Mouse (Mus musculus) neural tube, embryonic 14.5 days (tissue): ENCODE measurements around the gene Fam241a. TPM values are rescaled to one million over a fixed set of nuclear protein-coding genes. Genes with fewer than 3 reads are reported as not detected.

ENCODE experiments used
- ATAC-seq: fragments of 200-750 bp; cut with Nextera tagmentation; 2 replicates; pipeline ENCODE4 v1.8.0; 2017; ENCODE audit warnings: low read depth, mild to moderate bottlenecking, moderate TSS enrichment, moderate library complexity
- H3K27ac ChIP-seq: fragments of 300-500 bp; sonication (generic); 2 replicates; pipeline ENCODE4 v1.5.1; 2014; ENCODE audit warnings: low read depth, mild to moderate bottlenecking, control low read depth, low read length, moderate library complexity, mixed read lengths
- H3K27me3 ChIP-seq: fragments of 300-500 bp; sonication (generic); 2 replicates; pipeline ENCODE4 v1.6.1; 2014; ENCODE audit warnings: low read length; ENCODE audit not compliant: control insufficient read depth, insufficient read depth
- H3K36me3 ChIP-seq: fragments of 300-500 bp; sonication (generic); 2 replicates; pipeline ENCODE4 v1.6.1; 2014; ENCODE audit warnings: low read length, mixed read lengths; ENCODE audit not compliant: control insufficient read depth, insufficient read depth
- H3K4me1 ChIP-seq: fragments of 300-500 bp; sonication (generic); 2 replicates; pipeline ENCODE4 v1.6.1; 2014; ENCODE audit warnings: low read length; ENCODE audit not compliant: control insufficient read depth, insufficient read depth
- H3K4me2 ChIP-seq: fragments of 300-500 bp; sonication (generic); 2 replicates; pipeline ENCODE4 v1.6.1; 2014; ENCODE audit warnings: mild to moderate bottlenecking, low read depth, low read length, control low read depth
- H3K4me3 ChIP-seq: fragments of 300-500 bp; sonication (generic); 2 replicates; pipeline ENCODE4 v1.5.1; 2014; ENCODE audit warnings: low read depth, low read length, control low read depth, mixed read lengths
- H3K9ac ChIP-seq: fragments of 300-500 bp; sonication (generic); replicated peaks from 2 replicates; pipeline ENCODE4 v1.6.1; 2014; ENCODE audit warnings: low read depth, mild to moderate bottlenecking, control low read depth, low read length, mixed read lengths
- H3K9me3 ChIP-seq: fragments of 300-500 bp; sonication (generic); 2 replicates; pipeline ENCODE4 v1.6.1; 2016; ENCODE audit warnings: low read length; ENCODE audit not compliant: control insufficient read depth
- WGBS: fragments of 180-500 bp; shearing (Covaris S2); extraction: QIAGEN DNeasy Blood & Tissue Kit; methylation state at CpG from one replicate; pipeline ENCODE4 v1.1.7; 2014; 5-methylcytosine and 5-hydroxymethylcytosine counted together
- polyA plus RNA-seq: library from polyadenylated mRNA; unstranded; fragments of >200 nt; fragmentation: Nextera tagmentation; extraction: Ambion mirVana; gene quantifications from 2 replicates; pipeline ENCODE4 v1.2.1, GENCODE M21; 2014

Gene Fam241a
- polyA plus RNA-seq, 1 experiment from 2014 or later = 10.3 TPM

- Histone ChIP-seq H3K9me3 (no peaks in the 10 kb centered on the region), H3K4me2 (no peak overlapping the region), H3K27ac (no peak overlapping the region), H3K27me3 (no peaks in the 10 kb centered on the region), H3K4me1 (no peaks in the 10 kb centered on the region), H3K4me3 (no peak overlapping the region), H3K9ac (no peak overlapping the region), H3K36me3 (no peaks in the 10 kb centered on the region)
- 84% methylated on average over 9 of the region's 9 CpGs for WGBS
- no peak for ATAC-seq
These were observed 22.0 kb upstream of the Fam241a start for GRCm38 (mm10) chr3:127917999-127918661.

GRCm38 (mm10) chr3:127917549-127917948 lies 21.4 kb upstream of the Fam241a start:
- no peak for ATAC-seq
- no peaks in the 10 kb centered on the region for H3K4me1 ChIP-seq
- no peaks in the 10 kb centered on the region for H3K9me3 ChIP-seq
- no peak overlapping the region for H3K27ac ChIP-seq
- no peak overlapping the region for H3K4me2 ChIP-seq
- no peaks in the 10 kb centered on the region for H3K36me3 ChIP-seq
- H3K9ac ChIP-seq = no peak overlapping the region
- WGBS = 87% methylated on average over 3 of the region's 3 CpGs
- no peaks in the 10 kb centered on the region for H3K27me3 ChIP-seq
- H3K4me3 ChIP-seq = no peak overlapping the region

GRCm38 (mm10) chr3:127915656-127916334 lies 19.7 kb upstream of the Fam241a start:
- H3K27ac ChIP-seq = no peak overlapping the region
- no peaks in the 10 kb centered on the region for H3K9me3 ChIP-seq
- H3K9ac ChIP-seq = no peak overlapping the region
- no peak overlapping the region for H3K4me3 ChIP-seq
- no peaks in the 10 kb centered on the region for H3K36me3 ChIP-seq
- no peaks in the 10 kb centered on the region for H3K27me3 ChIP-seq
- H3K4me1 ChIP-seq = no peaks in the 10 kb centered on the region
- 90% methylated on average over 3 of the region's 3 CpGs for WGBS
- no peak for ATAC-seq
- H3K4me2 ChIP-seq = no peak overlapping the region

GRCm38 (mm10) chr3:127913885-127914709 lies 18.0 kb upstream of the Fam241a start:
- H3K4me2 ChIP-seq = no peak overlapping the region
- no peak for ATAC-seq
- H3K4me3 ChIP-seq = no peak overlapping the region
- H3K9ac ChIP-seq = no peak overlapping the region
- no peaks in the 10 kb centered on the region for H3K36me3 ChIP-seq
- no peaks in the 10 kb centered on the region for H3K9me3 ChIP-seq
- WGBS = 66% methylated on average over 16 of the region's 16 CpGs
- H3K4me1 ChIP-seq = no peaks in the 10 kb centered on the region
- H3K27ac ChIP-seq = no peak overlapping the region
- H3K27me3 ChIP-seq = no peaks in the 10 kb centered on the region

- no peaks in the 10 kb centered on the region for H3K9me3 ChIP-seq
These were observed 13.8 kb upstream of the Fam241a start for GRCm38 (mm10) chr3:127909941-127910340.

GRCm38 (mm10) chr3:127894981-127895779 lies 944 bp downstream of the Fam241a start:
- Histone ChIP-seq H3K4me2 (peak overlapping the region; percentile 75), H3K36me3 (no peaks in the 10 kb centered on the region), H3K9me3 (no peaks in the 10 kb centered on the region), H3K9ac (peak overlapping the region; percentile 68; the same call in 1 of the 2 replicates), H3K4me1 (no peaks in the 10 kb centered on the region), H3K27ac (no peak overlapping the region), H3K27me3 (no peaks in the 10 kb centered on the region), H3K4me3 (peak overlapping the region; percentile 81)
- ATAC-seq = no peak
- WGBS = 36% methylated on average over 7 of the region's 7 CpGs

More at GRCm38 (mm10) chr3:127909941-127910340, 13.8 kb upstream of the Fam241a start:
- no peaks in the 10 kb centered on the region for H3K36me3 ChIP-seq
- ATAC-seq = no peak
- no peak overlapping the region for H3K9ac ChIP-seq
- H3K27ac ChIP-seq = no peak overlapping the region
- WGBS = 80% methylated on average over 7 of the region's 7 CpGs
- H3K4me3 ChIP-seq = no peak overlapping the region
- no peaks in the 10 kb centered on the region for H3K4me1 ChIP-seq
- H3K27me3 ChIP-seq = no peaks in the 10 kb centered on the region
- no peak overlapping the region for H3K4me2 ChIP-seq

GRCm38 (mm10) chr3:127893902-127894301 lies 2.2 kb downstream of the Fam241a start:
- 91% methylated on average over 7 of the region's 7 CpGs for WGBS
- H3K27me3 ChIP-seq = no peaks in the 10 kb centered on the region
- no peaks in the 10 kb centered on the region for H3K9me3 ChIP-seq

GRCm38 (mm10) chr3:127891906-127892305 lies 4.2 kb downstream of the Fam241a start:
- Histone ChIP-seq H3K9ac (no peak overlapping the region), H3K4me1 (no peaks in the 10 kb centered on the region), H3K27ac (no peak overlapping the region), H3K36me3 (no peaks in the 10 kb centered on the region), H3K4me2 (no peak overlapping the region), H3K27me3 (no peaks in the 10 kb centered on the region), H3K9me3 (no peaks in the 10 kb centered on the region), H3K4me3 (no peak overlapping the region)
- no peak for ATAC-seq
- WGBS = 53% methylated on average over 10 of the region's 10 CpGs

More at GRCm38 (mm10) chr3:127893902-127894301, 2.2 kb downstream of the Fam241a start:
- H3K9ac ChIP-seq = no peak overlapping the region
- no peaks in the 10 kb centered on the region for H3K4me1 ChIP-seq
- H3K4me3 ChIP-seq = no peak overlapping the region
- ATAC-seq = no peak
- H3K36me3 ChIP-seq = no peaks in the 10 kb centered on the region
- H3K4me2 ChIP-seq = no peak overlapping the region
- H3K27ac ChIP-seq = no peak overlapping the region
